Mouse (Mus musculus) ES-Bruce4 (cell line): ENCODE data around the gene Tmem262. TPM values are rescaled to one million over a fixed set of nuclear protein-coding genes. Genes with fewer than 3 reads are reported as not detected.

Experiments used
- H3K27ac ChIP-seq: 2 replicates; pipeline ENCODE4 v1.5.1; 2012; ENCODE audit warnings: low read length, inconsistent platforms; ENCODE audit not compliant: insufficient read depth
- H3K27me3 ChIP-seq: 2 replicates; pipeline ENCODE4 v1.6.1; 2012; ENCODE audit warnings: mild to moderate bottlenecking, low read length, inconsistent platforms; ENCODE audit not compliant: control insufficient read depth, poor library complexity, insufficient read depth, severe bottlenecking
- H3K36me3 ChIP-seq: 2 replicates; pipeline ENCODE4 v1.6.1; 2012; ENCODE audit warnings: inconsistent platforms, mild to moderate bottlenecking, low read length, moderate library complexity; ENCODE audit not compliant: control insufficient read depth, poor library complexity, insufficient read depth, severe bottlenecking
- H3K4me1 ChIP-seq: one replicate; pipeline ENCODE4 v1.8.1; 2011; ENCODE audit warnings: low read length; ENCODE audit not compliant: control insufficient read depth, insufficient read depth
- H3K4me3 ChIP-seq: 2 replicates; pipeline ENCODE4 v1.5.1; 2011; ENCODE audit warnings: low read depth, mild to moderate bottlenecking, low read length
- H3K9ac ChIP-seq: 2 replicates; pipeline ENCODE4 v1.6.1; 2012; ENCODE audit warnings: low read depth, mild to moderate bottlenecking, inconsistent platforms; ENCODE audit not compliant: poor library complexity, severe bottlenecking
- H3K9me3 ChIP-seq: replicated peaks from 2 replicates; pipeline ENCODE4 v1.6.1; 2012; ENCODE audit warnings: mild to moderate bottlenecking, low read length, inconsistent platforms; ENCODE audit not compliant: control insufficient read depth, poor library complexity, insufficient read depth, severe bottlenecking
- CTCF ChIP-seq: IDR thresholded peaks from one replicate; pipeline ENCODE4 v1.8.1; 2011; ENCODE audit warnings: low read depth, low read length
- EP300 ChIP-seq: IDR thresholded peaks from 2 replicates; pipeline ENCODE4 v1.6.1; 2011; ENCODE audit warnings: low read depth, low read length; ENCODE audit not compliant: insufficient read depth
- POLR2A ChIP-seq: IDR thresholded peaks from one replicate; pipeline ENCODE4 v1.8.1; 2011; ENCODE audit warnings: low read length; ENCODE audit not compliant: insufficient read depth
- polyA plus RNA-seq: library from polyadenylated mRNA; stranded (reverse); fragments of >200 nt; gene quantifications from 2 replicates; pipeline ENCODE4 v1.2.4, GENCODE M21; 2011; ENCODE audit warnings: low read depth; ENCODE audit not compliant: missing spikeins, insufficient read depth, insufficient read length

Gene Tmem262
- polyA plus RNA-seq, 1 experiment: not detected

- peak overlapping the region; percentile 41 for H3K9ac ChIP-seq
- no peaks in the 10 kb centered on the region for H3K36me3 ChIP-seq
- H3K4me1 ChIP-seq: no peaks in the 10 kb centered on the region
- H3K27me3 ChIP-seq: no peaks in the 10 kb centered on the region
- H3K27ac ChIP-seq: peak overlapping the region; percentile 22; the same call in 1 of the 2 replicates
- H3K4me3 ChIP-seq: peak overlapping the region; percentile 67
- TF ChIP-seq EP300: no peak
- no peak for TF ChIP-seq CTCF
- no peak for TF ChIP-seq POLR2A
- no peaks in the 10 kb centered on the region for H3K9me3 ChIP-seq
Measured at GRCm38 (mm10) chr19:6126789-6127580, 47.2 kb downstream of the Tmem262 start.

- Histone ChIP-seq H3K4me3 (peak within 1 kb of the TSS; percentile 88), H3K9me3 (no peaks in the 10 kb centered on the region), H3K9ac (peak within 1 kb of the TSS; percentile 41), H3K27me3 (no peaks in the 10 kb centered on the region), H3K36me3 (no peaks in the 10 kb centered on the region), H3K4me1 (no peaks in the 10 kb centered on the region), H3K27ac (peak within 1 kb of the TSS; percentile 22; the same call in 1 of the 2 replicates)
- TF ChIP-seq EP300 (no peak), POLR2A (peak; percentile 69), CTCF (no peak)
Measured at GRCm38 (mm10) chr19:6127760-6128341, 48.0 kb downstream of the Tmem262 start, which contains the start of gene Snx15. Gene Snx15, minus strand, starts transcription at chr19:6128304.

Other genes with a start within 250 kb of the Tmem262 start
- 26.3 and 33.1 TPM in 2 replicates for gene Frmd8, start 204.8 kb upstream of the Tmem262 start, polyA plus RNA-seq
- 0.46 and 0.48 TPM in 2 replicates for gene Slc25a45, start 202.2 kb upstream of the Tmem262 start, polyA plus RNA-seq
- 1.9 and 3.6 TPM in 2 replicates for gene Tigd3, start 185.9 kb upstream of the Tmem262 start, polyA plus RNA-seq
- gene Dpf2, start 167.0 kb upstream of the Tmem262 start, polyA plus RNA-seq: 129 and 137 TPM in 2 replicates
- 0.93 and 1.5 TPM in 2 replicates for gene Cdc42ep2, start 155.2 kb upstream of the Tmem262 start, polyA plus RNA-seq
- gene Pola2, start 115.8 kb upstream of the Tmem262 start, polyA plus RNA-seq: 95.9 and 97.3 TPM in 2 replicates
- not detected in 2 replicates for gene Slc22a20, start 93.9 kb upstream of the Tmem262 start, polyA plus RNA-seq
- gene Capn1, start 64.1 kb upstream of the Tmem262 start, polyA plus RNA-seq: 21.8 and 25.2 TPM in 2 replicates
- gene Syvn1, start 33.5 kb upstream of the Tmem262 start, polyA plus RNA-seq: 16.4 and 18.6 TPM in 2 replicates
- gene Mrpl49, start 22.2 kb upstream of the Tmem262 start, polyA plus RNA-seq: 44.9 and 65.1 TPM in 2 replicates
- gene Fau, start 22.2 kb upstream of the Tmem262 start, polyA plus RNA-seq: 1,239 and 1,271 TPM in 2 replicates
- gene Znhit2, start 18.8 kb upstream of the Tmem262 start, polyA plus RNA-seq: 6.5 and 8.9 TPM in 2 replicates
- 19.1 and 25.8 TPM in 2 replicates for gene Tm7sf2, start 11.7 kb upstream of the Tmem262 start, polyA plus RNA-seq
- gene Vps51, start 2.8 kb upstream of the Tmem262 start, polyA plus RNA-seq: 46.6 and 47.4 TPM in 2 replicates
- not detected in 2 replicates for gene Gm28374, start 2.2 kb downstream of the Tmem262 start, polyA plus RNA-seq
- gene Zfpl1, start 4.9 kb downstream of the Tmem262 start, polyA plus RNA-seq: 34.2 and 49.7 TPM in 2 replicates
- 47.7 and 50.5 TPM in 2 replicates for gene Cdca5, start 5.0 kb downstream of the Tmem262 start, polyA plus RNA-seq
- gene AC131692.1, start 14.4 kb downstream of the Tmem262 start, polyA plus RNA-seq: 5.9 and 6.3 TPM in 2 replicates
- gene Naaladl1, start 25.7 kb downstream of the Tmem262 start, polyA plus RNA-seq: 2.9 and 3.5 TPM in 2 replicates
- 13.5 and 17.6 TPM in 2 replicates for gene Sac3d1, start 38.6 kb downstream of the Tmem262 start, polyA plus RNA-seq
- gene Snx15, start 48.3 kb downstream of the Tmem262 start, polyA plus RNA-seq: 8.6 and 10.0 TPM in 2 replicates
- not detected in 2 replicates for gene Batf2, start 61.0 kb downstream of the Tmem262 start, polyA plus RNA-seq
- 38.7 and 40.4 TPM in 2 replicates for gene Arl2, start 61.5 kb downstream of the Tmem262 start, polyA plus RNA-seq
- gene Majin, start 104.4 kb downstream of the Tmem262 start, polyA plus RNA-seq: not detected in 2 replicates
- gene Gpha2, start 146.3 kb downstream of the Tmem262 start, polyA plus RNA-seq: 1.0 TPM in 1 of 2 replicates, not detected in the other
- 12.2 and 17.1 TPM in 2 replicates for gene Ppp2r5b, start 155.8 kb downstream of the Tmem262 start, polyA plus RNA-seq
- gene Atg2a, start 161.6 kb downstream of the Tmem262 start, polyA plus RNA-seq: 10.9 and 11.1 TPM in 2 replicates
- gene Ehd1, start 196.7 kb downstream of the Tmem262 start, polyA plus RNA-seq: 81.0 and 81.6 TPM in 2 replicates
- gene Cdc42bpg, start 226.4 kb downstream of the Tmem262 start, polyA plus RNA-seq: 57.7 and 60.5 TPM in 2 replicates